Mouse (Mus musculus): Measurements from ENCODE around the gene Bptf.
"Not testable (repeated sequence)": the region's sequence is repeated elsewhere in the genome, so short reads cannot be mapped to it uniquely, and the experiment has no call there.

Gene Bptf

DNA sequence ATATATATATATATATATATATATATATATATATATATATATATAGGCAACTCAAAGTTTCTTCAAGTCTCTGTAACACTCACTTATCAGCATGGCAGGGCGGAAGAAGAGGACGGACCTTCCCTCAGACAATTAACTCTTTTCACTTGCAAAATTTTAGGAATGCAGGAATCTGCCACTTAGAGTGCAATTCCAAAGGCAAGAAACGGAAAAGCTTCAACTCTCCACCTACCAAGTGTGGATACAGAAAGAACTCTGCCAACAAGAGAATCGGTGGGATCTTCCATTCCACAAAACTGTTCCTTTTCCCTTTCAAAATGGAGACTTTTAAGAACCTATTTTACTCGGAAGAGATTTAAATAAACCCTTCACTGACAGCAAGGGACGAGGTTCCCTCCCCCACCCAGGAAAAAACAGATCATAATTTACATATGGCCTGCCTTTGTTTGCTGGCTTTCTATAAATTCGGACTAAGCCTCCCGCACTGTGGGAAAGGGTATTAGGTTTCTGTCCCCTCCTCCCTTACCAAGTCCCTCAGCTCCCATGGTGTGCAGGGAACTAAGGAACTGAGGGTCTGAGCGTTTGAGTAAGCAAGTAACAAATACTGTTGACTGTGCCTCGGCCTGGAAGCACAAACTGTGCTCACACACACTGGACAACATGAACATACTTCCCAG is 17.9 kb downstream of the Bptf start:
- no peak for DNase-seq

DNA sequence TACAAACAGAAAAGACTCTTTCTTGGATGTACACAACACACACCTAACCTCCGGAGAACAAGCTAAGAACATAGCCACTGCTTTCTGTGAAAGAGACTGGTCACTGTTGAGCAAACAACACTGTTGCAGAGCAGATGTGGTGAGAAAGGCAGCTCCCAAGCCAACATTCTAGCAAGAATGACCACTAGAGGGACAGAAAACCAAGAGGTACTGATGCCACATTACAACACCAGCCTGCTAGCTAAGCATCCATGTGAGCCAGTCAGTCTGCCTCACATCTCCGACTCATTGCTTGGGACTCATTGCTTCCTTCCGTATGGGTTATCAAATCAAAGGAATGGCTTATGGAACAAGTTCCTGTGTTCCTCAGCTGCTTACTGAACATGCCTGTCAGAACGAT is 18.8 kb downstream of the Bptf start:
- no peak for DNase-seq

DNA sequence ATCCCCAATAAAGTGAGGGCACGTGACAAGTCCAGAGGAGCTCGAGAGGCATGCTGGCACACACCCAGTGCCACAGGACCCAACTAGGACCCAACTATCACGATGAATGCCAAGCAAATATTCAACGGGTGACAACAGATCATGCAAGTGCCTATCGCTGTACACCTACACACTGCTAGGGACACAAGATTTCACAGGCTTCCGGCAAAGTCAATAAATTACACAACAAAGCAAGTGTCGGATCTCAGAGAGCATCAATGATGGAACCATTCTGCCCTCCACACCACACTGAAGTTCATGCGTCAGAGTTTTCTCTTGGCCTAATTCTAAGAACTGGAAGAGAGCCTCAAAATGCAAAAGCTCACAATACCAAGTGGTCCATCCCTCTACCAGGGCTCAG is 22.3 kb downstream of the Bptf start:
- no peak for DNase-seq

DNA sequence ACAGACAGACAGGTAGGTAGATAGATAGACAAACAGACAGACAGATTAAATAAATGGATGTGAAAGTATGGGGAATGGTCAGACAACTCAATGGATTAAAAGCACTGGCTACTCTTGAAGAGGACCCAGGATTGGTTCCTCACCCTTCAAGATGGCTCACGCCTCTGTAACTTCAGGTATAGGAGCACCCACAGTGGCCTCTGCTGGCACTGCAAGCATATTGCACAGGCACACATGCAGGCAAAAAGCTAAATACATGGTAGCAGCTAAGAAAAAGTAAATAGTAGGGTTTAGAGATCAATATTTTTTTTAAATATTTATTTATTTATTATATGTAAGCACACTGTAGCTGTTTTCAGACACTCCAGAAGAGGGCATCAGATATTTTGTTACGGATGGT is 23.0 kb downstream of the Bptf start:
- no peak for DNase-seq

DNA sequence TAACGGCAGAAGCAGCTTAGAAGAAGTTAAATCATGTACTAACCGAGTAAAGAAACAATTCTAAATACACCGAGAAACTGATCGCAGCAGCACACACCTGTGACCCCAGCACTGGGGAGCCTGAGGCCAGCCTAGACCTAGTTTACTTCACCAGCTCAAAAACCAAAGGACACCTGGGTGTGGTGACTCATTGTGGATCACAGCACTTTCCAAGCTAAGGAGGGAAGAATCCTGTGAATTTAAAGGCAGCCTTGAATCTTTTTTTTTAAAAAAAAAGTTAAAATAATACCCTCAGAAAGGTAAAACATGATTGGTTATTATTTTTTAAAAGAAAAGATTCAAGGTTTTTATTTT is 24.2 kb downstream of the Bptf start:
- DNase-seq, result no peak

DNA sequence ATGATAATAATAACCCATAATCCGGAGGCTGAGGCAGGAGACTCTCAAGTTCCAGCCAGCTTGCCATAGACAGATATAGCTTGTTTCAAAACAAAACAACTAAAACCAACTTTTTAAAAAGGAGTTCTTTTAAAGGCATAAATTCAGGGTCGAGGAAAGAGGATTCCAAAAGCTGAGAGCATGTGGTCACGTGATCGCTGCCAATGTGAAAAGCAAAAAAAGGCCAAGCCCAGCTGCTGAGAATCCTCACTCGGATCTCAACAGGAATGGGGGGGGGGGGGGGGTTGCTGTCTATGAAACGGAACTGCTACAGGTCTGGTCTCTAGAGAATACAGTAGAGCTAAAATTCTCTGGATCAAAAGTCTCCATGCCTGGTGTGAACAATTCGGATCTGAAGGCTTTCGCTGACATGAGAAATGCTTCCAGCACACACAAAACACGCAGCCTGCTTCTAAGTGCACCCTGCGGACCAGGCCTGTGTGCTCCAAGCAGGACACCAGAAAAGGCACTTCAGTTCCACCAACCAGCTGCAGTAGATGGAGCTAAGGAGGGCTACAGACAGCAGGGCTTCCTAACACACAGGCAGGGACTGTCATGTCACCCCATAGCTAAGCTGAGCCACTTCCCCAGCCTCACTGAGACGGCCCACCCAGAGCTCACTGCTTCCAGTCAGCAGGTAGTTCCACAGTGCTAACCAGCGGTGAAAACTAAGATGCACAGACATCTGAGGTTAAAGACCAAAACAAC is 24.8 kb downstream of the Bptf start:
- peak; percentile 28 for DNase-seq

DNA sequence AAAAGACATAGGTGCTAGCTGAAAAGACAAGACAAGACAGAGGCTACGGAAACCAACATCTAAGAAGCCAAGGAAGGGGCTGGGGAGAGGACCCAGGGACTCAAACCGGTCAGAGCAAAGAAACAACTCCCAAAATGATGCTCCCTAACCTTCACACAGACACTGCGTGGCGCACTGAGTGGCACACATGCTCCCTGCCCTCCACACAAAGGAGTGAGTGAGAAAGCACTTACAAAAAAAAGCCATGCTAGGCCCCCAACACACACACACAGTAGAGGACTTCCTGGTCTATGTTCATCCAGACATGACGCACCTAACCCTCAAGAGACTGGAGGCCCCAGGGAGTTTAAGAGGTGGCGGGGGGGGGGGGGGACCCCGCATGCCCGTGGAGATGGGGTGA is 25.5 kb downstream of the Bptf start:
- no peak for DNase-seq

DNA sequence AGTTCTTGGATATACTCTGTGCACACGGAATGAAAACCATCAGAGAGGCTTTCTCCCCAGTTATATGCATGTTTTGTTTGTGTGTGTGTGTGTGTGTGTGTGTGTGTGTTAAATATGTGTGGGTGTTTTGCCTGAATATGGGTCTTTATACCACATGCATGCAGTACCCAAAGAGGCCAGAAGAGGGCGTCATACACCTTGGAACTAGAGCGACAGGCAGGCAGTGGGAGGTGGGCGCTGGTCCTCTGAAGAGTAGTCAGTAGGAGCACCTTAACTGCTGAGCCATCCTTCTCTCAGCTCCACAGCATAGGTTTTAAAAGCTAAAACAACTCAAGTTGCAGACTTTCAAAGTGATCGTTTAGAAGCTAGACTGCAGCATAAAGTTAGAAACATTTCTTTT is 26.7 kb downstream of the Bptf start:
- DNase-seq, result peak; percentile 84

DNA sequence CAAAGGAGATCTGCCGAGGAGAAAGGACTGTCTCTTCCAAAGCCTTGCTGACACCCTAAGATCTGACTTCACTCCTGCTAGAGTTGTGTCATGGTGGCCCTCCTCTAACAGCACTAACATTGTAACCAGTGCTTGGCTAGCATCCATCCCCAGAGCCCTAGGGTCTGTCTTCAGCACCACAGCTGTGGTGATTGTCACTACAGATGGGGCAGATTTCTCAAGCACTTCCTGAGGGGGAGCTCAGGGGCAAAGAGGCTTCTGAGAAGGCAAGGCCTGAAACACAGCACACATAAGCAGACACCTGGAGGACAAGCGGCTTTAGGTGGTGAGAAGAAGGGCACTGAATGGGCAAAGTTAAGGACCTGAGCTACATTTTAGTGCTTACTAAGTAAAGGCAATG is 28.2 kb downstream of the Bptf start:
- peak; percentile 28 for DNase-seq

DNA sequence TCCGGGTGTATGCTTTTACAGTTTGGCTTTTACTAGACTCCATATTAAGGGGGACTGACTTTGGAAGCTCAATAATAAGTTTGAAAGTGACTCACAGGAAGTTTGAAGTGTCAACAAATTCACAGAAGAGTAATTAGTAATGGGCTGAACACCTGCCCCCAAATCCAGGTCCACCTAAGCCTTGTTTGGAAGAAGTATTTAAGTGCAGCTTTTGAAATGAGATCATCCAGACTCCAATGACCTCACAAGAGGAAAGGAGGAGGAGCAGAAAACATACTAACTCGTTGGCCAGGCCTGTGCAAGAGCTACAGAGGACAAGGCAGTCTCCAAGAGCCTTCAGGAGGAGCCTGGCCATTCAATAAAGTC is 28.7 kb downstream of the Bptf start:
- no peak for DNase-seq

DNA sequence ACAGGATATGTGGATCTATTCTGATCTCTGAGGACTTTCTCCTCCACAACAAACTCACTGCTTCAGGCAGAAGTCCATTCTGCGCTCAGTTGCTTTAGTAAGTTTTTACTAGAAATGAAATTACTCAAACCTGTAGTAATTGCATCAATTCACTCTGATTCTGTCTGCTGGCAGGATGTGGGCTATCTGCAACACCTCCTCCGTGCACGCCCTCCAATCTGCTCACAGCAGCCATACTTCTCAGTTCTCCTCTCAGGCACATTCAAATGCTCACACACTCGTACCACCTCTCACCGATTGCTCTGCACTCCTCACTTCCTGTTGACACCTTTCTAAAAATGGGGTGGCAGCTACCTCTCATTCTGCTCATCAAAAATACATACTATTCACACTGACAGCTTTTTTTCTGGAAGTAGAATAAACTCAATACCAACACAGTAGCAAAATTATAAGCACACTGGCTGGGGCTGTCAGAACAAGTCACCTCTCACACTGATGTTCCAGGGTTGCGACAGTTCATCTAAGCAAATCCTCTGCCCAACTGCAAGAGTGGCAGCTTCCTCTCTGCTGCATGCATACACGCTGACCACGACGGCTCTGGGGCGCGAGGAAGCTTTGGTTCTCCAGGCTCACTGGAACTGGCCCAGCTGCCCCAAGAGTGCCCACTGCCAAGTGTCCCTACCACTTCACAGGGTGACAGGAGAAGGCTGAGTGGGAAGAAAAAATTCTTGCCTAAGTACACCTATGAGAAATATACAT is 29.3 kb downstream of the Bptf start:
- peak; percentile 63 for DNase-seq

DNA sequence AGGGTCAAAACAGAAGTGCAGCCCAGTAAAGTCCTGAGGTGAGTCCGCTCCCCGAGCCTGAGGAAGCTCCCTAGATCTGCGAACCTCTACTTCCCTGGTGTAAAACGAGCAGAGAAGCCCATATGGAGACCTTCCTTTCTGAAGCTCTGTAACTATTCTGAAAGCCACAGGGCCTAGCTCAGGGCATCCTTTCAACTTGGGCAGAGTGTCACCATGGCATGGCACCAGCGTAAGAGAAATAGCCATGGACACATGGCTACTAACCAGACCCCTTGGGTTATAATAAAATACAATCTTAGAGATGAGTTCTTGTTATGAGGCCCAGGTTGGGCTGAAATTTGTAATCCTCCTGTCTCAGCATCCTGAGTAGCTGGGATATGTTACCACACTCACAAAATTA is 35.0 kb downstream of the Bptf start:
- DNase-seq, result no peak

DNA sequence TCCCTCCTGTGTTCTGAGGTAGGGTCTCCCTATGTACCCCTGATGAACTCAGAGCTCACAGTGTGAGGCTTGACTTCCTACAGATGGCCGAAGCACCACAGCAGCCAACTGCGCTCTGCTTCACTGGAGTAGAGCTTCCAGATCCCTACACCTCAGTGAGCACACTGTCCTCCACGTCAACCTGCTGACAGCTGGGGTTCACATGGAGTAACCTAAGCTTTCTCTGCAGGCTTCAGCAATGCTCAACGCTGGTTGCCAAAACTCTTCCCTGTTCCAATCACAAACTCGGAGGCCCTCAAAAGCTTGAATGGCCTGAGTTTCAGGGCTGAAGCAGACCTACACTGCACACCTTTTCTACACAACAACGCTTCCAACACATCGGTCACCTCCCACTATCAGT is 38.1 kb downstream of the Bptf start:
- DNase-seq, result no peak

DNA sequence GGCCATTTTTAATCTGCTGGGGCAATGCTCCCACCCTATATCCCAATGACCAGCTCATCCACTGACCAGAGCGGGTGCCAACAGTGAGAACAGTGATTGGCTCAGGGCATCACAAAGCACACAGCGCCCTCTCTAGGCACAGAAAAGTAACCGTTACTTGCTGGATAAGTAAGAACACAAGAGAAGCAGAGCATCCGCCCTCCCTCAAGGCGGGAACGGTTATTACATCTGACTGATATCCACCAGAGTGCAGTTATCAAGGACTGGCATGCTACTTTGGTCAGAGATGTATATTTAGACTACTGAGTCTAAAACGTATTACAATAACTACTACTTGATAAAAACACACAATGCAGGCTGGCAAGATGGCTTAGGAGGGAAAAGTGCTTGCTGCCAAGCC is 39.3 kb downstream of the Bptf start:
- no peak for DNase-seq

DNA sequence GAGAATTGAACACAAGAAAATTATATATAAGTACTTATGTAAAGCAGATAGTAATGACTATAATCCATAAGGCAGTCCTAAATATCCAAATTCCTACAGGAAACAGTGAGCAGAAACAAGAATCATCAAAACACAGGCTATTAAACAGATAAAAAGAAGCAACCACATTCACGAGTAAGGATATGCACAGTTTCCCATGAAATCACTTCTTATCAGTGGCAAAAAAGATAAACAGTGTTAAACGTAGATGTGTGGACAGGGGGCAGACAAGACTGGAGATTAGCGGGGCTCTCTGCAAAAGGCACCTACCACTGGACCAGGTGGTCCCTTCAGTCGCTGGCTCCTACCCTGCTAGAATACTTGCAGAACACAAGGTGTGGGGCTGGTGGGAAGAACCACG is 46.1 kb downstream of the Bptf start:
- DNase-seq, result no peak

DNA sequence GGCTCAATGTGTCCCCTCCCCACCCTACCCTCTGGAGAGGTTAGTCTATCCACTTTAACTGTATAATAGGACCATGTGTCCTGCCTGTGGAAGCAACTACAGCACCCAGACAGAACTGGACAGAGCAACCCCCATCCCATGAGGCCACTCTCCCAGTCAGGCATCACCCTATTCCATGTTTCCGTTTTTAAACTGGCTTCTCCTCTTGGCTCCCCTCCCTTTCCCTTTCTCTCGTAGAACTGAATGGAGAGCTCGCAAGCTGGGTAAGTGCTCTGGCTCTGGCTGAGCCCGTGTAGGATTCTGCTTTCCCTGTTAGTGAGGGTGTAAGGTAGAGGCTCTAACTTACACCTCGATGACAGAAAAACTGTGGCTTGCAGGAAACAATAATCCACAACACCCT is 48.4 kb downstream of the Bptf start:
- DNase-seq, result no peak

DNA sequence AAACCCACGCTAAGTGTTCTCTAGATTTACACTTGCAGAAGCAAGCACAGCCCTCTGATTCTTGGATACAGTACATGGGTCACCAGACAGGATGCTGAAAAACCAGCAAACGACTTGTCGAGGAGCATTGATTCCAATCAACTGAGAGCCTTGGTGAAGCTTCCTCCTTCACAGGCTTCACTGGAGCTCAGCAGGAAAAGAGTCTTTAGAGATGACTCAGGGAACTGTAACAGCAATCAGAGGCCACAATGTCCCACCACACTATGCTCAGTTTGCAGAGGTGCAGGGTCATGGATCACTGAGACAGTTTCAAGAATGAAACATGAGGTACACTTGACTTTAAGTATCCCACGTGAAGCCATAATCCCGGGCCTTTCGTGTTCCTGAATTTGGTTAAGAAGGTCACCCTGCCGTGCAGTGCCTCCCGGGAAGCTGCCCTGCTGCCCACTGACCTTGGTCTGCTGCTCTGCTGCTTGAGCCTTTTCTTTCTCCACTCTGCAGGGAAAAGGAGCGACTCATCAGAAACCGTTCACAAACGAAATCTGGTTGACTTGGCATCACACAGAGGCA is 66.6 kb downstream of the Bptf start:
- no peak for DNase-seq

DNA sequence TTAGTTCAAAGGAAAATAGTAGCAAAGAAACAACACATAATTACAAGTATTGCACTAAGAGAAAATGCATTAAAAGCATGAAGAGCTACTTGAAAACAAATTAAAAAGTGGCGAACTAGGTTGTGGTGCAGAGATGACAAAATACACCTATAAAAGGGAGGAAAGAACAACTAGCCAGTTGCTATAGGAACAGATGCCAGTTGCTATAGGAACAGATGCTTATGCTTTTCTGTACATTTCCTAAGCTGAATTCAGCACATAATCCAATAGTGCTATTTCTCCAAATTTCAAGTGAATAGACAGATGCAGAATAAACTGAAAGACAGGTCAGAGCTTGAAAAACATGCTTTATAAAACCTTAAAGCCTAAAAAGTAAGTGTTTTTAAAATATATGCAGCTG is 67.3 kb downstream of the Bptf start:
- DNase-seq, result no peak

DNA sequence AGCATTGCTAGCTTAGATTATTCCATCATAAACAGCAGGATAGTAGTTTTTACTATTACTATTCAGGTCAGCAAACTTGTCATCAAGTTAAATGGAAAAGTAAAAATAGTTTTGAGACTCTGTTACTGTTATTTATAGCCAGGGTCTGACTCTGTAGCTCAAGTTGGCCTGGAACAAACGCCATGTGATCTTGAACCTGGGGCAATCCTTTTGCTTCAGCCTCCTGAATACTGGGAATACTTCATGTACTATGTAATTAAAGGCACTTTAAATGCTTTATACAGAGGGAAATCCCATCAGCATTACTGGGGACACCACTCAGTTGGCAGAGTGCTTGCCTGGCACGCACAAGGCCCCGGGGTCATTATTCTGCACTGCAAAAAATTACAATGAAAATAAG is 68.9 kb downstream of the Bptf start:
- DNase-seq, result no peak

DNA sequence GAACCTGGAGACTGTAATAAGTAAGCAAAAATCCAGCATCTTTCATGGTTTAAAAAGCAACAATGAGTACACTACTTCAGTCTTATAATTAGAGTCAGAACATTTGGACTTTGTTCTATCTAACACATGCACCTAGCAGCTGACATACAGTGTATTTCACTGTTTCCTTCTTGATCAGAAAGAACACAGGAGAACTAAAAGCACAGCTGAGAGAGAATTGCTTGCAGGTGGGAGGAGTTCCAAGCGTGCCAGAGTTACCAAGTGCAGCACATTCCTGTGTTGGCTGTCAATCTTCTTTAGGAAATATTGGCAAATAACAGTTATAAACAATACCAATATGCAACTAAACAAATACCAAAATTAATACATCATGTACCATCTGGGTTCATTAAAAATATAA is 71.0 kb downstream of the Bptf start:
- DNase-seq, result no peak

DNA sequence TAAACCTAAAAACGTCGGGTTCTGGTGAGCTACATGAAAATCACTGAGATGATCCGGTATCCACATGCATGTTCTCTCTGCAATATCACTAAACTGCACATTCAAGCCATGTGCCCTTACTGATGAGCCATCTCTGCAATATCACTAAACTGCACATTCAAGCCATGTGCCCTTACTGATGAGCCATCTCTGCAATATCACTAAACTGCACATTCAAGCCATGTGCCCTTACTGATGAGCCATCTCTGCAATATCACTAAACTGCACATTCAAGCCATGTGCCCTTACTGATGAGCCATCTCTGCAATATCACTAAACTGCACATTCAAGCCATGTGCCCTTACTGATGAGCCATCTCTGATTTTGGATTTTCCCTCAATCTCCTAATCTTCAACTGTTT is 72.3 kb downstream of the Bptf start:
- DNase-seq, result not testable (repeated sequence)

DNA sequence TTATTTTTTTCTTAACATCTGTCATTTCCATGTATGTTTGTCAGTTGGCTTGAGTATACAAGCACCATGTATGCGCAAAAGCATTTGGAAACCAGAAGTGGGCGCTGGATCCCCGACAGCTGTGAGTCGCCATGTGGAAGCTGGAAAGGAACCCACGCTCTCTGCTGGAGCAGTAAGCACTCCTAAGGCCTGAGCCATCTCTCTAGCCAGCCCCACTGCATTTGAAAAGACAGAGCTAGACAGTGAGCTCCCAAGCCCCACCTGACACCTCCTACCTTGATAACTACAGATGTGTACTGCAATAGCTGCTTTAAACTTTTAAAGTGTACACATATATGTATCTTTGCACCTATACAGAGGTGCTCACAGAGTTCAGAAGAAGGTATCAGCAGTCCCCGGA is 74.5 kb downstream of the Bptf start:
- DNase-seq, result no peak

DNA sequence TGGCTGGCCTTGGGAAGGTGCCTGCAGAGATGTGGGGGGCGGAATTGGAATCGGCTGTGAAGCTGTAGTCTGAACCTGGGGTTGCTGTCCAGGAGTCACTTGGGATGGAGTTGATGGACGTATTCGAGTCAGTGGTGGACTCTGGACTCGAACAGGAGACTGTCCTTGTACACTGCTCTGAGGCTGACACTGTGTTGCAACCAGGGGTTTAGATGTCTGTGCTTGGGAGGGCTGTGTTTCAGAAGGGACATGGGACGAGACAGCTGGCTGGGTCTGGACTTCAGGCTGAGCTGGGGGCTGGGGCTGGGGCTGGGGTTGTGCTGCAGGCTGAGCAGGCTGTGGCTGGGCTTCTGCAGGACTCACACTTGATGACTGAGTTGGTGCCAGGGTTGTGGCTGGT is 77.1 kb downstream of the Bptf start:
- DNase-seq, result no peak
